Mouse (Mus musculus) left cerebral cortex, postnatal 10 days (tissue): ENCODE results near the gene Ushbp1. TPM values are rescaled to one million over a fixed set of nuclear protein-coding genes. Genes with fewer than 3 reads are reported as not detected.

Source experiments
- total RNA-seq, 2 experiments: library from RNA; stranded (reverse); gene quantifications; 2 replicates each; pipeline ENCODE4 v1.2.3; 2021

The Ushbp1 gene
- total RNA-seq, 2 experiments from 2014 or later = 5.0 to 5.9 TPM

Other genes starting within 250 kb of the Ushbp1 start
- 10 to 100 TPM; 30.5 to 30.6 TPM for gene Myo9b, start 123.1 kb downstream of the Ushbp1 start, total RNA-seq
- 10 to 100 TPM; 14.5 to 19.6 TPM for gene Haus8, start 122.9 kb downstream of the Ushbp1 start, total RNA-seq
- 100 to 1,000 TPM in 1 of 2 experiments, 10 to 100 TPM in 1; 97.6 to 103 TPM for gene Use1, start 29.0 kb downstream of the Ushbp1 start, total RNA-seq
- gene Ocel1, start 24.5 kb downstream of the Ushbp1 start, total RNA-seq = 10 to 100 TPM; 17.1 to 21.3 TPM
- gene Nr2f6, start 13.8 kb downstream of the Ushbp1 start, total RNA-seq = 10 to 100 TPM; 21.9 to 26.2 TPM
- 10 to 100 TPM; 73.4 to 86.2 TPM for gene Babam1, start 1.1 kb upstream of the Ushbp1 start, total RNA-seq
- gene Ankle1, start 10.2 kb upstream of the Ushbp1 start, total RNA-seq = 1 to 10 TPM in 1 of 2 experiments, under 1 TPM in 1; 0.79 to 1.2 TPM
- gene Abhd8, start 67.9 kb upstream of the Ushbp1 start, total RNA-seq = 100 to 1,000 TPM; 171 to 183 TPM
- gene Mrpl34, start 69.2 kb upstream of the Ushbp1 start, total RNA-seq = 10 to 100 TPM; 67.1 to 72.5 TPM
- gene Dda1, start 73.4 kb upstream of the Ushbp1 start, total RNA-seq = 100 to 1,000 TPM; 120 to 127 TPM
- 10 to 100 TPM; 67.7 to 71.5 TPM for gene Ano8, start 90.2 kb upstream of the Ushbp1 start, total RNA-seq
- 10 to 100 TPM; 29.0 to 29.2 TPM for gene Gtpbp3, start 92.3 kb upstream of the Ushbp1 start, total RNA-seq
- gene Plvap, start 116.0 kb upstream of the Ushbp1 start, total RNA-seq = 1 to 10 TPM; 5.6 to 7.3 TPM
- gene Ccdc194, start 129.9 kb upstream of the Ushbp1 start, total RNA-seq = not detected
- 1 to 10 TPM in 1 of 2 experiments, under 1 TPM in 1; 0.95 to 3.4 TPM for gene Bst2, start 141.7 kb upstream of the Ushbp1 start, total RNA-seq
- 10 to 100 TPM; 35.1 to 36.6 TPM for gene Mvb12a, start 147.1 kb upstream of the Ushbp1 start, total RNA-seq
- not detected for gene Tmem221, start 163.1 kb upstream of the Ushbp1 start, total RNA-seq
- not detected for gene Nxnl1, start 170.8 kb upstream of the Ushbp1 start, total RNA-seq
- 10 to 100 TPM; 69.5 to 73.6 TPM for gene Slc27a1, start 173.1 kb upstream of the Ushbp1 start, total RNA-seq
- 10 to 100 TPM; 63.1 to 75.1 TPM for gene Pgls, start 196.4 kb upstream of the Ushbp1 start, total RNA-seq
- 1 to 10 TPM; 3.4 to 3.5 TPM for gene Fam129c, start 201.8 kb upstream of the Ushbp1 start, total RNA-seq
- 10 to 100 TPM; 65.9 to 71.6 TPM for gene Colgalt1, start 215.2 kb upstream of the Ushbp1 start, total RNA-seq